Mouse (Mus musculus) ES-CJ7 (cell line): ENCODE measurements at regions not wholly inside any gene's neighbourhood (a gene's known extent, or its start where the extent isn't known, plus 50 kb on each side); places are given as distances from the start of the nearest gene placed in this dataset.
A peak's percentile ranks its signal among the peaks of the same experiment; 100 is the strongest.

Experiments
- DNase-seq: peaks from one replicate; pipeline ENCODE4 v3.0.0; 2011; ENCODE audit warnings: low read depth, low spot score

DNA sequence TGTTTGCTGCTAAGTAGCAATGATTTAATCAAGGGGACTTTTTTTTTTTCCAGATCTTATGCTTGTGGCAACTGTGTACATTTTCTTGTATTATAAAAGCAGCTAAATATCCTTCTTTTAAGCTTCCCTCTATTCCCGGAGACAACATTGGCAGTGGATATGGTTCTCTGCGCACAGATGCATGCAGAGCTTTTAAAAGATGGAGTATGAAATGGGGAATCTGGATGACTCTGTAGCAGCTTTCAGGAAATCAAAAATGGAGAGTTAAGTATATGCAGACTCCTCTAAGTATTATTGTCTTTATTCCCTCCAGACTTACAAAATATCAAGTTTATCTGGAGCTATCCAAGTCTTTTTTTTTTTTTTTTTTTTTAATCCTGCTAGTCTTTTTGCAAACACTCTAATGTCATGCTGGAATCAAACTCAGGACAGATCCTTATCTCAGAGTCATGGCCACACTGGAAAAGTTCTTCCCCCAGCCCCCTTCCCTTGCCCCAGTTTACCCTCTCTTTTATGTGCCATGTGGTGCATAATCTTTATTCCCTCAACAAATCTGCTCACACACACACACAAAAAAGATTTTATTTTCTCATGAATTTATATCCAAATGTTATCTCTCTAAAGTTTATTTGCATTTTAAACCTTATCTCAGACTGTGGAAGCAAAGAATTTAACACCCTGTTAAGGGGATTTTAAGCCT is 1080.3 kb upstream of the Cdh6 start:
- no peak for DNase-seq

DNA sequence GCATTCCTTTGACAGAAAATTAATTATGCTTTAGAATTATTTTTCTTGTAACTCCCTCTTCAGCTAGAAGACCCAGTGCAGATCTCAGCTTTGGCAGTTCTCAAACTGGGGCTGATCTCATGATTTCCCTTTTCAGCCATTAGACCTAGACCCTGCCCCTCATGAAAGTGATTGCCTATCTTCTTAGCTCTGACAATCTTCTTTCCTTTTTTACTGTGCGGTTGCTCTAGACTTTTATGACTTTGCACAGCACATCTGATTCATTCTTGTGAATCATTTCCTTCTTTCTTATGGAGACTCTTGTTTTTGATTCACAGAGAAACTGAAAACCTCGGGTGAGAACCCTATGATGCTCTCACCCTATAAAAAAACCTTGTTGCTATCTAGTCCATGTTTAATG is 1078.3 kb upstream of the Cdh6 start:
- no peak for DNase-seq

DNA sequence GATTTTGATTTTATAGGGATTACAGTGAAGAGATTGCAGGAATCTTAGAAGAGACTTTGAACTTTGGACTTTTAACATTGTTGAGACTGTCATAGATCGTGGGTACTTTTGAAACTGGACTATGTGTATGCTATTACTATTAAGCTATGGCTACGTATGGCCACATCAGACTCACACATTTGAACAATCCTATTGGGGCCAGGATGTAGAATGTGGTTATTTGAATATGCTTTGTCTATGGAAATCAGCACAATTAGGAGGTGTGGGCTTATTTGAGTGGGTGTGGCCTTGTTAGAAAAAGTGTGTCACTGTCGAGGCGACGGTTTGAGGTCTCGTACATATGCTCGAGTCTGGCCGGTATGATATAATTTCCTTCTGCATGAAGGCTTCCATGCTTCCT is 1041.8 kb upstream of the Cdh6 start:
- no peak for DNase-seq

DNA sequence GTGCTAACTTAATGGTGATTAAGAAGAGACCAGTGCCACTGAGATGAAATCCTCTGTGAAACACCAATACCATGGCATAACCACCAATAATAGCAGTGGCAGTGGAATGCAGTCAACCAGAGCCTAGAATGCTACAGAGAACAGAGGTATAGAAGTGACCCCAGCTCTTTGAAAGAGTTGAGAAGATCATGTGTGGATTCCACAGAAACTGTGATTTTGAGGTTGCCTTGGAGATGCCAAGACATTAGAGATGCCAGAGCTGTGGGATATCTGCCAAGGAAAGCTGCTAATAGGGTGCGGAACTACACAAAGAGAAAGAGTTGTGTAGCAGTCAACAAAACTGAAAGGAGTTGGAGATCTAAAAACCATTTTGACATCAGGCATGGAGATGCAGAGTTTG is 1041.3 kb upstream of the Cdh6 start:
- no peak for DNase-seq

DNA sequence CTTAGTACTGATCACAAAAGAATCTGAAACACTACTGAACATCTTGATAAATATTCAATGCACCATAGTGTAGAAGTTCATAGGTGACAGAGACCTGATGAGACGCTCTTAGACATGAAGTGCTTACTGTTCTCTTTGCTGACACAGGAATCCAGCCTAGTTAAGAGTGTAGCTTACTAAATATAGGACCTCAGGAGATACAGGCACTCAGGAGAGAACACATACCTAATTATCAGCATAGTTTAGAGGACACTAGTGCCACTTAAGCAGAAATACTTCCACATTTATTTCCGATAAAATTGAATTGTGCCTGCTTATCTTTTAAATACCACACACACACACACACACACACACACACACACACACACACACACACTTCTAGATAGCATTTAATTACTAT is 1004.0 kb upstream of the Cdh6 start:
- no peak for DNase-seq

DNA sequence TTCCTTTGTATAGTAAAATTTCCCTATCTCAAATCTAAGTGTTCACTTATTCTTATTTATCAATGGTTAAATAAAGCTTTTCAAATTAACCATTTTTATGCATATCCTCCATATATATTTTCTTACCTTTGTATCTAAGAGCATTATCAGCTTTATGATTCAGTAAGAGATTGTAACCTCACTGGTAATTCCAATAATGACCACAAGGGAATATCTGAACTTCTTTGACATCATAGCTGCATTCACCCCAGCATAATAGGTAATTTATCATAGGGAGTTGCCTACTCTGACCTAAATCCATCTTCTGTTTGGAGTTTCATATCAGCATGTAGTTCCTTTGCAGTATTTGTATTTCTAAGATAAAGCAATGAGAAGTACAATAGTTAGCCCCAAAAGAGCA is 963.9 kb upstream of the Cdh6 start:
- no peak for DNase-seq

DNA sequence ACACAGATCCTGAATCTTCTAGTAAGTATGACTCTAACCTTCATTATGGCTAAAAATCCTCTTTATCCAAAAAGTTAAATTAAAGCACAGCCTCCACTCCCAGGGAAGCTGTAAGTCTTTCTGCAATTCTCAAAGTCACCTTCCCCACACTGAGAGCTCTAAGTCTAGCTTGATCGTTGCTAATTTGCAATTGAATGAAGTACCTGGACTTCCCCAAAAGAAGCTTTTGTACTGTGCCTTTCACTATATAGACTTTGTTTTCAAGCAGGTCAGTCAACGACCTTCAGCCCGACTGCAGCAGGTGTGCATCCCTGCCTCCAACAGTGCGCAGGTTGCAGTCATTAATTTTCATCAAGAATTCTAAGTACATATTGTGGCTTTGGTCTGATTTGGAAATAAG is 950.4 kb upstream of the Cdh6 start:
- DNase-seq: peak; percentile 62

DNA sequence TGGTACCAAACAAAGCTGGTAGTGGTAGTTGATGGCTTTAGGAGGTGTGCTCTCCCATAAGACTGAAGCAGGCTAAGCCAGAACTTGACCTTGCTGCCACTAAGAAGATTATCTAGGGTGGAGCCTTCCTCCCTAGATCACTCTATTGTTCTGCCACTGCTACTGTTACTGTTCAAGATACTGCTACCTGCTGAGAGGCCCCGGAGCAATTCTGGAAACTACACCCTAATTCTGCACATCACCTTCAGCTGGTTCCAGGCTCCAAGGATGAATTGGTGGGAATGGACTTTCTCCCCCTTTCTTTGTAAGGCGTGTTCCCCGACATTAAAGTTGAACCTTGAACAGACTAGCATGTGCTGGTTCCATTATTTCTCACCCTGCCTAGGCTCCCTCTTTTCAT is 944.8 kb upstream of the Cdh6 start:
- DNase-seq: peak; percentile 78

DNA sequence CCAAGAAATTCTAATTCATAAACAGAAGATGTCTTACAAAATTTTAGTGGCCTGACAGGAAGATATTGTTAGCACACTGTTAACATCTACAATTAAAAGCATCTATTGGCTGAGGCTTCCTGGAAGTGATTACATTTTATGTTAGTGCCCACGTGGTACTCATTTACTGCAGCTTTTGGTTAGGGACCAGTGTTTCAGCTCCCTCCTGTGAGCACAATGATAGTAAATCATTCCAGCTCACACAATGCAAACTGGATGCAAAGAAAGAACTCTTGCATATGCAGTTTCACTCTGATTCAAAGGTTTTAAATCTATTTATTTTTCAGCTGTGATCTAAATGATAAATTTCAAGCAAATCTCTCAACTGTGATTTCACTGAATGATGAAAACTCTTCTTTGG is 928.3 kb upstream of the Cdh6 start:
- no peak for DNase-seq

DNA sequence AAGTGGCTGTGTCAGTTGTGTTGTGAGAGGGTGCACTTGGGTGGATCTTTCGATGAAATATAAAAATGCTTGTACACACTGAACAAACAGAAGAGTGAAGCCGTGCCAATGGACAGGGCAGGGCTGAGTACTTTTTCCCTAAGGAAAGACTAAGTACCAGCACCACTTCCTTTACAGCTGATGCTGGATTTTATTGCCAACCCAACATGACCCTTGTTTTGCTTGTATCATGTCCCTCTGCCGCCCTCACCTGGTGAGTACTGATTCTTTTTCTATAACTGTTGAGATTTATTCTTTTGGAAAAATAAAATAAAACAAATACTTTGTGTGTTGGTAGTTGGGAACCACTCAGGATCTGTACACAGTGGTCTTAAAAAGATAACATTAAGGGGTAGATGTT is 878.4 kb upstream of the Cdh6 start:
- peak; percentile 53 for DNase-seq
